Mouse (Mus musculus): ENCODE measurements at regions not wholly inside any gene's neighbourhood (a gene's known extent, or its start where the extent isn't known, plus 50 kb on each side); places are given as distances from the start of the nearest gene placed in this dataset.

DNA sequence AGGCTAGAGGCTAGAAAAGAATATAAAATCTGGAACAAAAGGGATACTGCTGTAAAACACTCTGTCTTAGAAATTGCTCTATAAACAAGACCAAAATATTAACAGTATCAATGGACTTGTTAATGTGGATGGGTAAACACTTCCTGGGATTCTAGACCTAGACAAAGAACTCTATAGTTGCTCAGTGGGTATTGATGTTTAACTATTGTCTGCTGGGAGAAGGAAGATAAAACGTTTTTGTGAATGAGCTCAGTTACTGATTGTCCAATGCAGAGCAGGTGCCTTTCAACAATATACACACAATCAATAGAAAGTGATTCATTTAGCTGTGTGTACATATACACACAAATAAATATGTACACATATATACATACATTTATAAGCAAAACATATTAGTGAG, 538.5 kb upstream of the Pcdh20 start:
- no peak for TF ChIP-seq POLR2A (IDR thresholded peaks at IDR 0.05; ENCODE audit: borderline replicate concordance, extremely low read depth, insufficient read depth, insufficient read length, poor library complexity, severe bottlenecking)
- TF ChIP-seq CTCF (IDR thresholded peaks at IDR 0.05; ENCODE audit: borderline replicate concordance, extremely low read depth, insufficient read depth, insufficient read length): no peak

Measured in brain, embryonic 14.5 days (tissue).